Mouse (Mus musculus) right cerebral cortex, postnatal 14 days (tissue): ENCODE measurements around the gene Il24.

Experiments used
- DNase-seq: peaks from one replicate; pipeline ENCODE4 v3.0.0; 2022

Gene Il24

GRCm38 (mm10) chr1:130887354-130887753 is at the start of gene Il24:
Gene Il24 (minus strand): TSS chr1:130887454.
- no peak for DNase-seq

- DNase-seq: no peak
Observed at GRCm38 (mm10) chr1:130936351-130936750, 49.1 kb upstream of the Il24 start.

GRCm38 (mm10) chr1:130926484-130926883 is 39.2 kb upstream of the Il24 start:
- DNase-seq: no peak

- no peak for DNase-seq
Observed at GRCm38 (mm10) chr1:130918323-130918980, 31.2 kb upstream of the Il24 start.

GRCm38 (mm10) chr1:130911401-130912010 is 24.3 kb upstream of the Il24 start, which contains the start of gene Il20:
Gene Il20 (minus strand): TSS chr1:130911451.
- no peak for DNase-seq

- DNase-seq: no peak
Observed at GRCm38 (mm10) chr1:130902505-130902904, 15.3 kb upstream of the Il24 start.

GRCm38 (mm10) chr1:130894468-130894867 is 7.2 kb upstream of the Il24 start:
- DNase-seq: no peak

GRCm38 (mm10) chr1:130893329-130894040 is 6.2 kb upstream of the Il24 start:
- no peak for DNase-seq

- DNase-seq: no peak
Observed at GRCm38 (mm10) chr1:130892446-130892845, 5.2 kb upstream of the Il24 start.

- no peak for DNase-seq
Observed at GRCm38 (mm10) chr1:130883146-130883545, 4.1 kb downstream of the Il24 start.

- no peak for DNase-seq
Observed at GRCm38 (mm10) chr1:130879927-130880326, 7.3 kb downstream of the Il24 start.

GRCm38 (mm10) chr1:130877889-130878614 is 9.2 kb downstream of the Il24 start:
- peak; percentile 25 for DNase-seq

- peak; percentile 40 for DNase-seq
Observed at GRCm38 (mm10) chr1:130876931-130877509, 10.2 kb downstream of the Il24 start.

- DNase-seq: no peak
Observed at GRCm38 (mm10) chr1:130875910-130876309, 11.3 kb downstream of the Il24 start.

- DNase-seq: peak; percentile 12
Observed at GRCm38 (mm10) chr1:130875139-130875538, 12.1 kb downstream of the Il24 start.

GRCm38 (mm10) chr1:130872912-130873311 is 14.3 kb downstream of the Il24 start:
- no peak for DNase-seq

- DNase-seq: no peak
Observed at GRCm38 (mm10) chr1:130865541-130866221, 21.6 kb downstream of the Il24 start, which contains the start of gene Fcmr. Gene Fcmr (plus strand): TSS chr1:130865669.

GRCm38 (mm10) chr1:130864741-130865140 is 22.5 kb downstream of the Il24 start:
- DNase-seq: no peak

GRCm38 (mm10) chr1:130864238-130864637 is 23.0 kb downstream of the Il24 start:
- DNase-seq: no peak

GRCm38 (mm10) chr1:130857456-130857855 is 29.8 kb downstream of the Il24 start:
- no peak for DNase-seq

GRCm38 (mm10) chr1:130855723-130856122 is 31.5 kb downstream of the Il24 start:
- DNase-seq: no peak

- DNase-seq: no peak
Observed at GRCm38 (mm10) chr1:130854819-130855218, 32.4 kb downstream of the Il24 start.
